ENCODE assay signal across 12 mouse cellular contexts in the genomic region with DNA sequence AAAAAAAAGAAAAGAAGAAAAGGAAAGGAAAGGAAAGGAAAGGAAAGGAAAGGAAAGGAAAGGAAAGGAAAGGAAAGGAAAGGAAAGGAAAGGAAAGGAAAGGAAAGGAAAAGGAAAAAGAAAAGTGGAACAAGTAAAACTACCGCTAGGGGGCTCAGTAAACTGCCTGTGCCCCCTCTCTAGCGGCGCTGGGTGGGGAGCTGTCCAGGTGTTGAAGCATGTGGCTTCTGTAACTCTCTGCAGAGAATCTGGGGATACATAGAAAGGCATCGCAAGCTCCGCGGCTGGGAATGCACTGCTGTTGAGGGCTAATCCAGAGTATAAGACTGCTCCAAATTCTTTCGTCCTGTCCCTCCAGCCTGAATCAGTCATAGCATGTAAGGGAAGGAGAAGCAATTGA.
DNase-seq lines count a peak whose midpoint lies in the region; ATAC-seq and TF ChIP-seq lines count a peak whose summit lies in the region.
"Had no signal": no experiment of that assay in that cellular context is flagged by ENCODE, and none has a peak within 500 bp of the region (broad histone marks: within the 10 kb centered on the region; RNA-seq: fewer than 3 reads in every experiment).

No protein-coding gene starts in this region.

- no peak overlapping the region for H3K27ac ChIP-seq in intestine, postnatal 0 days (ENCODE audit: low read depth, low read length)
- no peak overlapping the region for H3K27ac ChIP-seq in intestine, embryonic 15.5 days
- no peak overlapping the region for H3K27ac ChIP-seq in ES-E14 (ENCODE audit: insufficient read depth, low read depth, low read length, poor library complexity, severe bottlenecking)
- H3K27ac ChIP-seq in forebrain, embryonic 14.5 days (ENCODE audit: low read depth, low read length), result no peak overlapping the region
- H3K27ac ChIP-seq: neural tube, embryonic 12.5 days had no signal

- no peak overlapping the region for H3K4me3 ChIP-seq in intestine, postnatal 0 days (ENCODE audit: low read depth, low read length)
- no peak overlapping the region for H3K4me3 ChIP-seq in intestine, embryonic 15.5 days (replicated peaks)
- H3K4me3 ChIP-seq in E14TG2a.4 (replicated peaks; ENCODE audit: low read length) (no peak overlapping the region), ES-E14 (ENCODE audit: insufficient read depth in 1 of 2, low read depth in 1 of 2, low read length in 2 of 2, poor library complexity in 1 of 2, severe bottlenecking in 1 of 2) (no peak overlapping the region)
- H3K4me3 ChIP-seq in forebrain, embryonic 14.5 days (ENCODE audit: low read depth, low read length), result no peak overlapping the region
- H3K4me3 ChIP-seq: neural tube, embryonic 12.5 days had no signal

- no peaks in the 10 kb centered on the region for H3K36me3 ChIP-seq in intestine, postnatal 0 days (ENCODE audit: control insufficient read depth, insufficient read depth)
- no peaks in the 10 kb centered on the region for H3K36me3 ChIP-seq in intestine, embryonic 15.5 days
- H3K36me3 ChIP-seq in E14TG2a.4 (ENCODE audit: insufficient read depth, low read length), result no peaks in the 10 kb centered on the region
- H3K36me3 ChIP-seq in ES-E14 (ENCODE audit: control insufficient read depth, insufficient read depth, low read length, poor library complexity, severe bottlenecking), result no peaks in the 10 kb centered on the region
- no peaks in the 10 kb centered on the region for H3K36me3 ChIP-seq in forebrain, embryonic 14.5 days (ENCODE audit: control insufficient read depth, insufficient read depth, low read length)
- H3K36me3 ChIP-seq: neural tube, embryonic 12.5 days had no signal

- WGBS in intestine, postnatal 0 days, result 28% methylated on average over 7 of the region's 7 CpGs
- 25% methylated on average over 7 of the region's 7 CpGs for WGBS in intestine, embryonic 15.5 days
- 24% methylated on average over 7 of the region's 7 CpGs for WGBS in forebrain, embryonic 14.5 days

- H3K9ac ChIP-seq in intestine, postnatal 0 days (ENCODE audit: low read depth, low read length), result no peak overlapping the region
- no peak overlapping the region for H3K9ac ChIP-seq in intestine, embryonic 15.5 days
- no peak overlapping the region for H3K9ac ChIP-seq in ES-E14 (ENCODE audit: insufficient read depth, low read depth, low read length, poor library complexity, severe bottlenecking)
- H3K9ac ChIP-seq in forebrain, embryonic 14.5 days (ENCODE audit: low read length), result no peak overlapping the region
- H3K9ac ChIP-seq: neural tube, embryonic 12.5 days had no signal

- H3K4me2 ChIP-seq in intestine, postnatal 0 days (replicated peaks; ENCODE audit: low read depth), result no peak overlapping the region
- no peak overlapping the region for H3K4me2 ChIP-seq in intestine, embryonic 15.5 days (replicated peaks)
- no peak overlapping the region for H3K4me2 ChIP-seq in forebrain, embryonic 14.5 days (ENCODE audit: low read length)
- H3K4me2 ChIP-seq: neural tube, embryonic 12.5 days had no signal

- ATAC-seq in intestine, postnatal 0 days, result no peak
- ATAC-seq in intestine, embryonic 15.5 days, result no peak
- ATAC-seq in forebrain, embryonic 14.5 days, result no peak; the same call in 1 of the 2 replicates
- ATAC-seq: inflammation-experienced regulatory T-cells, adult 6 months had no signal

- H3K27me3 ChIP-seq in intestine, postnatal 0 days (replicated peaks; ENCODE audit: control insufficient read depth, insufficient read depth, low read length), result no peaks in the 10 kb centered on the region
- H3K27me3 ChIP-seq in intestine, embryonic 15.5 days (replicated peaks), result no peaks in the 10 kb centered on the region
- H3K27me3 ChIP-seq in E14TG2a.4 (ENCODE audit: insufficient read depth, low read length), result no peaks in the 10 kb centered on the region; the same call in 1 of the 2 replicates
- no peaks in the 10 kb centered on the region for H3K27me3 ChIP-seq in forebrain, embryonic 14.5 days (replicated peaks; ENCODE audit: control insufficient read depth, insufficient read depth, low read length)
- H3K27me3 ChIP-seq: neural tube, embryonic 12.5 days had no signal

- in situ Hi-C loops in ES-E14 (cut with MboI; ENCODE audit: low sequenced_read_pairs in 2 of 2, unreplicated experiment in 2 of 2), result no loop called here

- no peaks in the 10 kb centered on the region for H3K9me3 ChIP-seq in intestine, postnatal 0 days (ENCODE audit: control insufficient read depth)
- H3K9me3 ChIP-seq in intestine, embryonic 15.5 days, result no peaks in the 10 kb centered on the region
- no peaks in the 10 kb centered on the region for H3K9me3 ChIP-seq in E14TG2a.4 (ENCODE audit: low read length)
- H3K9me3 ChIP-seq in ES-E14 (ENCODE audit: control insufficient read depth, insufficient read depth, low read depth, low read length), result no peaks in the 10 kb centered on the region
- H3K9me3 ChIP-seq in forebrain, embryonic 14.5 days (replicated peaks; ENCODE audit: control insufficient read depth, low read length), result no peaks in the 10 kb centered on the region
- H3K9me3 ChIP-seq: neural tube, embryonic 12.5 days had no signal

- peak; percentile 35 for TF ChIP-seq CTCF in intestine, postnatal 0 days (IDR thresholded peaks at IDR 0.05; ENCODE audit: low read depth)
- peak; percentile 38 for TF ChIP-seq CTCF in E14TG2a.4 (conservative IDR thresholded peaks at IDR 0.05; ENCODE audit: low read length)

- DNase-seq in ES-E14 (ENCODE audit: low read depth, low spot score), result peak; percentile 40
- DNase-seq in forebrain, embryonic 14.5 days (ENCODE audit: low spot score), result peak; percentile 45
- DNase-seq in ovary, postnatal 14 days (ENCODE audit: low spot score), result no peak
- no peak for DNase-seq in urinary bladder, postnatal 4 days (ENCODE audit: low spot score in 2 of 2)
- no peak for DNase-seq in kidney, adult 11 months
- DNase-seq: layer of hippocampus, postnatal 36 days; lung, postnatal 10 days had no signal

- H3K4me1 ChIP-seq in intestine, postnatal 0 days (replicated peaks; ENCODE audit: control insufficient read depth, insufficient read depth, low read length), result no peaks in the 10 kb centered on the region
- H3K4me1 ChIP-seq in intestine, embryonic 15.5 days (replicated peaks), result no peaks in the 10 kb centered on the region
- H3K4me1 ChIP-seq in E14TG2a.4 (replicated peaks; ENCODE audit: low read depth, low read length) (no peaks in the 10 kb centered on the region), ES-E14 (ENCODE audit: control insufficient read depth in 2 of 2, insufficient read depth in 2 of 2, low read length in 2 of 2, poor library complexity in 1 of 2) (no peaks in the 10 kb centered on the region)
- H3K4me1 ChIP-seq in forebrain, embryonic 14.5 days (ENCODE audit: control insufficient read depth, insufficient read depth, low read length), result no peaks in the 10 kb centered on the region
- H3K4me1 ChIP-seq: neural tube, embryonic 12.5 days had no signal

TF ChIP-seq in ES-E14, 5 proteins besides CTCF, POLR2A, EP300 and RAD21:
- TF ChIP-seq CHD2 (IDR thresholded peaks at IDR 0.05; ENCODE audit: low read depth, low read length) (no peak), ZC3H11A (IDR thresholded peaks at IDR 0.05; ENCODE audit: borderline replicate concordance, low read depth, low read length) (peak; percentile 31; the same call in 1 of the 2 replicates), HCFC1 (IDR thresholded peaks at IDR 0.05; ENCODE audit: borderline replicate concordance, insufficient read depth, low read length) (no peak), ZNF384 (IDR thresholded peaks at IDR 0.05; ENCODE audit: low read depth, low read length) (no peak), MAFK (IDR thresholded peaks at IDR 0.05; ENCODE audit: insufficient read depth, low read depth, low read length) (no peak)

Comparison
In these comparisons a context has a peak if more than half of its experiments do, and no peak if none do; other contexts are left out.
1. DNase-seq: peak in ES-E14 (single experiment) and forebrain, embryonic 14.5 days (single experiment); none in ovary, postnatal 14 days (single experiment), urinary bladder, postnatal 4 days (0 of 2) and kidney, adult 11 months (single experiment).